Mouse (Mus musculus): Measurements from ENCODE around the gene Hspa4. TPM values are rescaled to one million over a fixed set of nuclear protein-coding genes. Genes with fewer than 3 reads are reported as not detected.
"Not testable (repeated sequence)": the region's sequence is repeated elsewhere in the genome, so short reads cannot be mapped to it uniquely, and the experiment has no call there.

The Hspa4 gene
- polyA plus RNA-seq, 1 experiment = 229 TPM

DNA sequence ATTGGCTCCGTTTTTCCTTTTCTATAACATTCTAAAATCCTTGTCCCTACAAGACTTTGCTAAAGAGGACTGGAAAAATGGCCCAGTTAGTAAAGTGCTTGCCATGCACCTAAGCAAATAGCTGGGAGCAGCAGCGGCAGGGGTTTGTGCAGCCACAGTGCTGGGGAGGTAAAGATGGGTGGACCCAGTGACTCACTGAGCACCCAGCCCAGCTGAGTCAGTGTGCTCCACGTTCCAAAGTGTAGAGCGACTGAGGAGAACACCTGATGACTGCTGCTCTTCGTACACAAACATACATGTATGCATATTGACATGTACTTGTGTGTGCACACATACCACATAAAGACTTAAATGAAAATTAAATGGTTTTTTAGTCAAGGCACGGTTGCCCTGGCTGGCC, 30.9 kb upstream of the Hspa4 start:
- H3K4me3 ChIP-seq (ENCODE audit: insufficient read depth, low read length) = no peak overlapping the region
- TF ChIP-seq CTCF (IDR thresholded peaks at IDR 0.05; ENCODE audit: borderline replicate concordance, insufficient read depth, low read length) = no peak
- no peak for TF ChIP-seq POLR2A (IDR thresholded peaks at IDR 0.05; ENCODE audit: low read depth, low read length)
- H3K27ac ChIP-seq (ENCODE audit: insufficient read depth, low read length) = no peak overlapping the region
- no peaks in the 10 kb centered on the region for H3K4me1 ChIP-seq (ENCODE audit: control insufficient read depth, insufficient read depth, low read length)

DNA sequence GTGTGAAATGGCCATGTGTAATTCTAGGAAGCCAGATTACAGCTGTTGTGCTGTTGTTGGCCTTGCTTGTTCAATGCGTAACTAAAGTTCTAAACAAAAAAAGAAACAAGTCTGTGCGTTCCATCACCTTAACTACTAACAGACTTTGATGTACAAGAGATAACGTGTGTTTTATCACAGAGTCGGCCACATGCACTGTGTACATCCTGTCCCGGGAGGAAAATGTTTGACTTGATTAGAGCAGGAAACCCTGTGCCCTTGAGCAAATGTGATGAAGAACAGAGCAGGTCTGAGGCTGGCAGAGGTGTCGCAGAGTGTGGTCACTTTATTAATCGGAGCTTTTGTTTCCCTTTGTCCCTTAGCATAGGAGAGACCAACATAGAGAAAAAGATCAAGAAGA, 30.1 kb upstream of the Hspa4 start:
- H3K4me1 ChIP-seq (ENCODE audit: control insufficient read depth, insufficient read depth, low read length) = peaks cover 4% of the 10 kb centered on the region; the same call in 1 of the 2 replicates
- H3K27ac ChIP-seq (ENCODE audit: insufficient read depth, low read length) = no peak overlapping the region
- TF ChIP-seq CTCF (IDR thresholded peaks at IDR 0.05; ENCODE audit: borderline replicate concordance, insufficient read depth, low read length) = no peak
- no peak for TF ChIP-seq POLR2A (IDR thresholded peaks at IDR 0.05; ENCODE audit: low read depth, low read length)
- no peak overlapping the region for H3K4me3 ChIP-seq (ENCODE audit: insufficient read depth, low read length)

DNA sequence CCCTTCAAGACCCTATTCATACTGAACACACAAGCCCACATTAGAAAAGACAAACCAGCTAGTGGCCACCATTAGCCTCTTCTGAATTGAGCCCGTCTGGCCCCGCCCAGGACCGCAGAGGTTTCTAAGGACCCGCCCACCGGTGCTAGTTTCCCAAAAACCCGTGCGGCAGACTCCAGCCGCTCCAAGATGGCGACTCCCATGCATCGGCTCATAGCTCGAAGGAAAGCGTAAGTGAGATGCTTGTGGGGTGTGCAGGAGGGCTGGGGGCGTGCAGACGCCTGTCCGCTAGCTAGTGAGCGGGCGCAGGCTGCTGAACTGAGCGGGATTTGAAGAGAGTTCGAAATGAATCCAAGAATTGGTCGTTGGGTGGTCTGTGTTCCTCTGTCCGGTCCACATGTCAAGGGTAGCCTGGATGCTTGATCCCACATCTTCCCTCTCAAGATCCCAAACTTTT, 24.3 kb upstream of the Hspa4 start, which contains the start of gene Zcchc10:
Gene Zcchc10 (plus strand): TSS at position 168 of the 457 bp plus-strand sequence.
- H3K27ac ChIP-seq (ENCODE audit: insufficient read depth, low read length) = peak within 1 kb of the TSS; percentile 2; the same call in 1 of the 2 replicates
- peak within 1 kb of the TSS; percentile 87 for H3K4me3 ChIP-seq (ENCODE audit: insufficient read depth, low read length)
- H3K4me1 ChIP-seq (ENCODE audit: control insufficient read depth, insufficient read depth, low read length) = peaks cover 4% of the 10 kb centered on the region; the same call in 1 of the 2 replicates
- TF ChIP-seq CTCF (IDR thresholded peaks at IDR 0.05; ENCODE audit: borderline replicate concordance, insufficient read depth, low read length) = no peak
- peak; percentile 93 for TF ChIP-seq POLR2A (IDR thresholded peaks at IDR 0.05; ENCODE audit: low read depth, low read length)

DNA sequence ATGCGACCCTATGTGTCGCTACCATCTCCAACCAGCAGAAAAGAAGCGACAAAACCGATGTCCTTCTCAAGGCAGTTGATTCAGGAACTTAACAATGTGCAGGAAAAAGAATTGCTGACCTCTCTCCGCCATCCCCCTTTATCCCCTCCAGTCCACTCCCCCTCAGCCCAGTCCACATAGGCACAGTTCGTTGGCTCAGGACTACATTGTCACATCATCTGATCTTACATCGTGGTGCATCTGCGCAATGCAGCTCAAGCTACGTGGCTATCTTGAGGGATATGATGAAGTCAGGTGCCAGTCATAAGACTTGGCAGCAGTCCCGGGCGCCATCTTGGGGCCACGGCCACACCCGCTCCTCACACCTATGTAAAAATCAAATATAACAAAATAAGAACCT, 19.6 kb upstream of the Hspa4 start:
- not testable (repeated sequence) for H3K4me3 ChIP-seq (ENCODE audit: insufficient read depth, low read length); H3K4me1 ChIP-seq (ENCODE audit: control insufficient read depth, insufficient read depth, low read length); H3K27ac ChIP-seq (ENCODE audit: insufficient read depth, low read length)

DNA sequence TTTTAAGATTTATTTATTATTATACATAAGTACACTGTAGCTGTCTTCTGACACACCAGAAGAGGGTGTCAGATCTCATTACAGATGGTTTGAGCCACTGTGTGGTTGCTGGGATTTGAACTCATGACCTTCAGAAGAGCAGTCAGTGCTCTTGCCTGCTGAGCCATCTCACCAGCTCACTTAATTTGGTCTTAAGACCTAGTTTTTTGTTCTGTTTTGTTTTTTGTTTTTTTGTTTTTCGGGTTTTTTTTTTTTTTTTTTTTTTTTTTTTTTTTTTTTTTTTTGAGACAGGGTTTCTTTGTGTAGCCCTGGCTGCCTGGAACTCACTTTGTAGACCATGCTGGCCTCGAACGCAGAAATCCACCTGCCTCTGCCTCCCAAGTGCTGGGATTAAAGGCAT, 18.3 kb upstream of the Hspa4 start:
- H3K4me3 ChIP-seq (ENCODE audit: insufficient read depth, low read length); H3K27ac ChIP-seq (ENCODE audit: insufficient read depth, low read length); H3K4me1 ChIP-seq (ENCODE audit: control insufficient read depth, insufficient read depth, low read length): not testable (repeated sequence)

DNA sequence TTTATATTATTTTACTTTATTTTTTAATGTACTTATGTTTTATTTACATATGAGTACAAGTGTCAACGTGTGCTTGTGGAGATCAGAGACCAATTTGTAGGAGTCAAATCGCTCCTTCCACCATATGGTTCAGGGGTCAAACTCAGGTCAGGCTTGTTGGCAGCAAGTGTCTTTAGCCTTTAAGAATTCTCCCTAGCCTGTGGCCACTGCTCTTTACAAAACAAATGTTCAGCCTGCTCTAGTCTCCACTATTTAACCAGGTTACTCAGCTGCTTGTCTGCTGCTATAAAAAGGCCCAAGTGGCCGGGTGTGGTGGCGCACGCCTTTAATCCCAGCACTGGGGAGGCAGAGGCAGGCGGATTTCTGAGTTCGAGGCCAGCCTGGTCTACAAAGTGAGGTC, 17.8 kb upstream of the Hspa4 start:
- TF ChIP-seq POLR2A (IDR thresholded peaks at IDR 0.05; ENCODE audit: low read depth, low read length) (no peak), CTCF (IDR thresholded peaks at IDR 0.05; ENCODE audit: borderline replicate concordance, insufficient read depth, low read length) (no peak)
- Histone ChIP-seq H3K27ac (ENCODE audit: insufficient read depth, low read length) (no peak overlapping the region), H3K4me1 (ENCODE audit: control insufficient read depth, insufficient read depth, low read length) (no peaks in the 10 kb centered on the region), H3K4me3 (ENCODE audit: insufficient read depth, low read length) (no peak overlapping the region)

DNA sequence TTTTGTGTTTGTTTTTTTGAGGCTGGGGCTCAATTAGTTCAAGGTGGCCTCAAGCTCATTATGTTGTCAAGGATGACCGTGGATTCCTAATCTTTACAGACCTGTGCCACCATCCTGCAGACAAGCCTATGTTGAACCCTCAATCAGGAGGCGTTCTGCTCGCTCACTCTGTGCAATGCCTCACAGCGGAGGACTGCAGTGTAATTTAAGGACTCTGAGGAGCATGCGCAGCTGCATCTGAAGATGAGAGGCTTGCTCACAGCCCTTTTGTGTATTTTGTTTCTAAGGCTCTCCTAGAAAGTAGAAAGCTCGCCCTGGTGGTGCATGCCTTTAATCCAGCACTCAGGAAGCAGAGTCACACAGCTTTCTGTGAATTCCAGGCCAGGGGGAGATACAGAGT, 16.7 kb upstream of the Hspa4 start:
- Histone ChIP-seq H3K27ac (ENCODE audit: insufficient read depth, low read length) (no peak overlapping the region), H3K4me1 (ENCODE audit: control insufficient read depth, insufficient read depth, low read length) (no peaks in the 10 kb centered on the region), H3K4me3 (ENCODE audit: insufficient read depth, low read length) (no peak overlapping the region)
- no peak for TF ChIP-seq CTCF (IDR thresholded peaks at IDR 0.05; ENCODE audit: borderline replicate concordance, insufficient read depth, low read length)
- no peak for TF ChIP-seq POLR2A (IDR thresholded peaks at IDR 0.05; ENCODE audit: low read depth, low read length)

DNA sequence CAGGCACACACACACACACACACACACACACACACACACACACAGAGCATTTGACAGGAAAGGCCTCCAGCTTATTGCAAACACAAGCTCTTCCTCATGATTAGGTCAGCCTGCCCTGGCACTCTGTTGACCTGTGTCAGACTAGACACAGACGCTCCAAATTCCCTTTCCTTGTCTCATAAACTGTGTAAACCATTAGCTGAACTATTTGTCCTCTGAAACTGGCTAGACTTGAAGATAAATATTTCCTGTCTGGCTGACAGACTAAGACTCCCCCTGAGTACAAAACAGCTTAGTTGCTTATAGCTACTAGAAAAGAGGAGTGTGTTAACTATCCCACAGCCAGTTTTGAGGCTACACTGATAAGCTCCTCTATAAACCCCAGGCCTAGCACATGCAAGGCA, 14.5 kb upstream of the Hspa4 start:
- TF ChIP-seq POLR2A (IDR thresholded peaks at IDR 0.05; ENCODE audit: low read depth, low read length) (no peak), CTCF (IDR thresholded peaks at IDR 0.05; ENCODE audit: borderline replicate concordance, insufficient read depth, low read length) (no peak)
- Histone ChIP-seq H3K4me1 (ENCODE audit: control insufficient read depth, insufficient read depth, low read length) (no peaks in the 10 kb centered on the region; the same call in 1 of the 2 replicates), H3K27ac (ENCODE audit: insufficient read depth, low read length) (peak overlapping the region; percentile 82)

DNA sequence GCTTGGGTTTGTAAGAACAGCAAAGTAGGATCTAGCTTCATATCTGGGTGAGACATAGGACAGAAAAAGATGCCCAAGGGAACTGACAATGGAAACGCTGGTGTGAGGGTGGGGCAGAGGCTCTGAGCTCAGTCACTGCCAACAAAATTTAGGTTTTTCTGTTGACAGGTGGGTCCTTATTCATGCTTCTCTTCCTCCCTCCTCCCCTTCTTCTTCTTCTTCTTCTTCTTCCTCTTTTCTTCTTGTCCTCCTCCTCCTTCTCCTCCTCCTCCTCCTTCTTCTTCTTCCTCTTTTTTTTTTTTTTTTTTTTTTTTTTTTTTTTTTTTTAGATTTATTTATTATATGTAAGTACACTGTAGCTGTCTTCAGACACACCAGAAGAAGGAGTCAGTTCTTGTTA, 12.6 kb upstream of the Hspa4 start:
- H3K27ac ChIP-seq (ENCODE audit: insufficient read depth, low read length); H3K4me3 ChIP-seq (ENCODE audit: insufficient read depth, low read length); H3K4me1 ChIP-seq (ENCODE audit: control insufficient read depth, insufficient read depth, low read length): not testable (repeated sequence)

More for the DNA sequence above, 14.5 kb upstream of the Hspa4 start:
- no peak overlapping the region for H3K4me3 ChIP-seq (ENCODE audit: insufficient read depth, low read length)

DNA sequence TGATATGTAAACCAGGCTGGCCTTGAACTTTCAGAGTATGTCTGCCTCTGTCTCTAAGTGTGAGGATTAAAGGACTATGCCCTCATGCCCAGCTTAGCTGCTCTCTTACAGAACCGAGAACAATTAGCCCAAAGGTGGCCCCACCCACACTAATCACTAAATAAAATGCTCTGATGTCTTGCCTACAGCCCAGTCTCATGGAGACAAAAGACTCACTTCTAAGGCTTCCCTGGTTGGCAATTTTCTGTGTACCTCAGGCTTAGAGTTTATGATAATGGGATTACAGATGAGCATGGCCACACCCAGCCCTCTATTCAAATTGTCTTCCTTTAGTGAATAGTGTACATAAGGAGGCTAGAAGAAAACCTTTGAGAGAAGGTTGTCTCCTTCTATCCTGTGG, 11.1 kb upstream of the Hspa4 start:
- Histone ChIP-seq H3K27ac (ENCODE audit: insufficient read depth, low read length) (peak overlapping the region; percentile 62), H3K4me3 (ENCODE audit: insufficient read depth, low read length) (no peak overlapping the region), H3K4me1 (ENCODE audit: control insufficient read depth, insufficient read depth, low read length) (peaks cover 13% of the 10 kb centered on the region)
- TF ChIP-seq CTCF (IDR thresholded peaks at IDR 0.05; ENCODE audit: borderline replicate concordance, insufficient read depth, low read length) (no peak), POLR2A (IDR thresholded peaks at IDR 0.05; ENCODE audit: low read depth, low read length) (no peak)

DNA sequence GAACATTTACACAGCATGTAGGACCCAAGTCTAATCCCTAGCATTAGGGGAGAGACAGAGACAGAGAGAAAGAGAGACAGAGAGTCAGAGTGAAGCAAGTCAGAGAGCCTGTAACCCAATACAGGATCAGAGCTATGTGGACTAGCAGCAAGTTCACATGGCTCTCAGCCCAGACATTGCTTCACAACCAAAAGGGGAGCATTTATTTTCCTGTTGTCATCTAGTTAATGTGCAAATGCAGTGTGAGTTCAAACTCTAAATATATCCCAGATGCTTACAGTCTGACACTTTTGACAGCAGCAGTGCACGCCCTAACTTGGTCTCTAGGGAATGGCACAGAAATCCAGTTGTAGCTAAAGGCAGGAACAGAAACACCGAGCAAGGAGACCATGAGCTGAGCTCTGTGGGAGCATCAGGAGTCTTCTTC, 8.6 kb upstream of the Hspa4 start:
- TF ChIP-seq CTCF (IDR thresholded peaks at IDR 0.05; ENCODE audit: borderline replicate concordance, insufficient read depth, low read length) (no peak), POLR2A (IDR thresholded peaks at IDR 0.05; ENCODE audit: low read depth, low read length) (no peak)
- Histone ChIP-seq H3K4me1 (ENCODE audit: control insufficient read depth, insufficient read depth, low read length) (peaks cover 13% of the 10 kb centered on the region), H3K27ac (ENCODE audit: insufficient read depth, low read length) (peak overlapping the region; percentile 98), H3K4me3 (ENCODE audit: insufficient read depth, low read length) (no peak overlapping the region)

Data from embryonic fibroblast, embryonic 13.5 days (primary cell).